Mouse (Mus musculus) cerebellum, adult 18-20 months (tissue): ENCODE data around the gene Fbxo3.
A peak's percentile ranks its signal among the peaks of the same experiment; 100 is the strongest.
"Not testable (repeated sequence)": the region's sequence is repeated elsewhere in the genome, so short reads cannot be mapped to it uniquely, and the experiment has no call there.

Experiments
- DNase-seq, 2 experiments: peaks; one replicate each; pipeline ENCODE4 v3.0.0; 2021

Fbxo3 gene

GRCm38 (mm10) chr2:104038236-104038635 lies 10.7 kb downstream of the Fbxo3 start:
- DNase-seq, result no peak

GRCm38 (mm10) chr2:104041632-104042031 lies 14.1 kb downstream of the Fbxo3 start:
- DNase-seq, result no peak

DNA sequence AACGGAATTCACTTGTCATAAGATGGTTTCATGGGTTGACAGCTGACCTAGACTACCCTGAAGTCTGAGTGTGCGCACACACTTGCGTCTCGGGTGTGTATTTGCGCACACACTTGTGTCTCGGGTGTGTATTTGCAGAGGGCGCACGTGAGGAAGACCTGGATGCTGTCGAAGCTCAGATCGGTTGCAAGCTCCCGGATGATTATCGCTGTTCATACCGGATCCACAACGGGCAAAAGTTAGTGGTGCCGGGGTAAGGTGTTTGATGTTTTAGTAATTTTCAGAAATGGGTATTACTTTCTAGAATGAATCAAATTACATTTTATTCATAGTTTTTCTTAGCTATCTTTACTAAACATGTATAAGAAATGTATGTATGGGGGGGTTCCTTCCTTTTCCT lies 15.2 kb downstream of the Fbxo3 start:
- DNase-seq, result no peak

DNA sequence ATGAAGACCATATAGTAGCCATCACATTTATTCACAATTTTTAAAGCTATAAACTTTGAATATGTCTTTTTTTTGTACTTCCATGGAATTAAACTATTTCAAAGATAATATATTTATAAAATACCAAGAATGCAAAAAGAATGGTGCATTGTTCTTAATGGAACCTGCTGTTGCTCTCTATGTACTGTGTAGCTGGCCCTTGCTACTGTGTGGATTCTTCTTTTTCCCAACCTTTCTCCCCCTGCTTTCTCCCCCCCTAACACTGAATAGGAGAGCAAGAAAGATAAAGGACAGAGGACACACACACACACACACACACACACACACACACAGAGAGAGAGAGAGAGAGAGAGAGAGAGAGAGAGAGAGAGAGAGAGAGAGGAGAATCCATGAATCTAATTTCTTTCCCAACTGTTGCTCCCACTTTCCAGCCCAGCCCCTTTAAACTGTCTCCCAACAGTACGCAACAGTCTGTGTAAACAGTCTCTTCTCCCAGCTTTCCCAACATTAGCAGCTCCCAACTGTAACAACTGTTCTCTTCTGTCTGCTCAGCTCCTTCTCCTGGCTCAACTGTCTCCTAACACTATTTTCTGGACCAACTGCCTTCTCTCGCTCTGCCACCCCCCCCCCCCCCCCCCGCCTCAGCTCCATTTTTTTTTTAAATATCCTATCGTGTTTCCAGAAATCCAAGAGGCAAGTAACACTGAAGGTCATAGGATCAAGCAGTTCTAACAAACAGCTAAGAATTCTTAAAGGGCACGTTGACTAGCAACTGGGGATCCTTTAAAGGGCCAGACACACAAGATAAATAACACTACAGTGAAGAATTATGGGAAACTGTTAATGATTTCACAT lies 16.3 kb downstream of the Fbxo3 start:
- DNase-seq, result no peak

GRCm38 (mm10) chr2:104044479-104045080 lies 17.1 kb downstream of the Fbxo3 start:
- no peak for DNase-seq

DNA sequence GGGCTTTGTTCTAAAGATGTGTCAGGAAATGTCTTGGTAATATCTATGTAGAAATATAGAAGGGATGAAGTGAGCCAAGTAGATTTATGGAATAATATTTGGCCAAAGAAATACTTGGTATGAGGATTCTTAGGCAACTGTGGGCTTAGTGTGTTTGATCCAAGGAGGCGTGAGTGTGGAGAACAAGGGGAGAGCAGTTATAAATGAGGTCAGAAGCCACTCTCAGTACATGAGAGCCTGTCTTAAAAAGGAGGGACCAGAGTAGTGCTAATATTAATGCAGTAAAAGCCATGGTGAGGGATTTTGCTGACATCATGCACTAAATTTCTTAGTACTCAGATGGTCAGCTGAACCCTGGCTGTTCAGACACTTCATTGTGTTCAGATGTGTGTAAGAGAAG lies 30.9 kb downstream of the Fbxo3 start:
- DNase-seq, result no peak

DNA sequence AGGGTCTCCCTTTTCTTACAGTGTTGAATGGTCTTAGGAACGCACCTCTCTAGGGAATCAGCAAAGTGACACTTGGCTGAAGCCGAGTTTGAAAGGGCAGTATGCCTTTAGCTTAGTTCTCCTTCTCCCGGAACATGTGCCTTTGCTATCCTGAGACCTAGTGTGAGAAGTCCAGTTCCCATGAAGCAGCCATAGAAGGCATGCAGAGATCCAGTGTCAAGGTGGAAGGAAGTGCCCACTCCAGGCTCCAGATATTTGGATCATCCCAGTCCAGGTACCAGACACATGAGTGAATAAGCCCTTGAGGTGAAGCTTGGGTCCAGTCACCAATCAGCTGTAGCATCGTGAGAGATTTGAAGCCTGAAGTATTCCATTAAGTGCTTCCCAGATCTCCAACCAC lies 31.4 kb downstream of the Fbxo3 start:
- DNase-seq, result no peak

DNA sequence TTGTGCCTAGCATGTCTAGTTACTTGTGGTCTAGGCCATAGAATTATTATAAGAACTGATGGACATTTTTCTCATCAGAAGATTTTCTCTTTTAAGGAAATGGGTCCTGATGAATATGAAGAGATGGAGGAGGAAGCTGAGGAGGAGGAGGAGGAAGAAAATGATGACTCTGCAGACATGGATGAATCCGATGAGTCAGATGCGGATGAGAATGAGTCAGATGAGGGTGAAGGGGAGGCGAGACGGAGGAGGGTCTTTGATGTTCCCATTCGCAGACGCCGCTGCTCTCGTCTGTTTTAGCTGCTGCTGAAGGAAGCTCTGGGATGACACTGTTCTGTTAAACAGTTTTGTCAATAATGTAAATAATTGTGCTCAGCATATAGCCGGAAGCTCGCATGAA lies 32.3 kb downstream of the Fbxo3 start:
- no peak for DNase-seq

DNA sequence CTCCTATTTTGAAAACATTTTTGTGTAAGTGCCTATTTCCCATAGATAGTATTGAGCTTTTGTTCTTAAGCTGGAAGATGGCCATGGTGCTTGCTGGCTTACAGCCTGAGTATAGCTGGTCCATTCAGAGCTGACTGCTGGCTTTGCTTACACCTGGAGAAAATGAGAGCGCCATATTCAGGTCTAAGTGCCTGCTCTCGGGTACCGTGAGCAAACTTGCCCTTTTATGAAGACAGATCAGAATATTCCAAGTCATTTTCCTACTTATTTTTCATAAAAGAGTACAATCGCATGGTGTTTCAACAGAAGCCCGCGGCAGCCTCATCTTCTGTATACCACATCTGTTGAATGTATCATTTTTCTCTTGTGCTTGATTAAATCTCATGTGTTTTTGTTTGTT lies 33.5 kb downstream of the Fbxo3 start:
- no peak for DNase-seq

DNA sequence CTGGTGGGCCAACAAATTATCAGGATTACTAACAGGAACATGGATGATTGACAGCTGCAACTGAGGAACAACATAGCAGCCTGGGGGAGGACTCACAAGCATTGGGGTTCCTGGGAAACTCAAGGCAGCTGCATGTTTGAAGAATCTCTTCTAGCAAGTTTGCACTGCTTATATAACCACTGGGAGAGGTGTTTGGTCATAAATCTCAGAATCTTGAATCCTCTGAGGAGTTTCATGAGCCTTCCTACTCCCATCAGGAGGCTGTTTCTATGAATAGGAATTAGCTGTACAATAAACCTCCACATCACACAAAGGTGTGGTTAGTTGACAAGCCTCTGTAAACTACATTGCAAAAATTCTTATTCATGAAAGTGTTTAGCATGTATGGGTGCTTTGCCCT lies 35.1 kb downstream of the Fbxo3 start:
- no peak for DNase-seq

DNA sequence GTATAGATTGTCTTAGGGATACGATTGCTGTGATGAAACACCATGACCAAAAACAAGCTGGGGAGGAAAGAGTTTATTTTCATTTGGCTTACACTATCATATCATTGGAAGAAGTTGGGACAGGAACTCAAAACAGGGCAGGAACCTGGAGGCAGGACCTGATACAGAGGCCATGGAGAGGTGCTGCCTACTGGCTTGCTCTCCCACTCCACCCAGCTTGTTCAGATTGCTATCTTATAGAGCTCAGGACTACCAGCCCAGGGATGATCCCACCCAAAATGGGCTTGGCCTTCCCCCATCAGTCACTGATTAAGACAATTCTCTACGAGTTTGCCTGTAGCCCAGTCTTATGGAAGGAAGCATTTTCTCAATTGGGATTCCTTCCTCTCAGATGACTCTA lies 36.6 kb downstream of the Fbxo3 start:
- DNase-seq, result no peak

- not testable (repeated sequence) for DNase-seq
Measured at GRCm38 (mm10) chr2:104065526-104065925, 38.0 kb downstream of the Fbxo3 start, which contains the start of gene Gm10912. Gene Gm10912, plus strand, starts transcription at chr2:104065826.

DNA sequence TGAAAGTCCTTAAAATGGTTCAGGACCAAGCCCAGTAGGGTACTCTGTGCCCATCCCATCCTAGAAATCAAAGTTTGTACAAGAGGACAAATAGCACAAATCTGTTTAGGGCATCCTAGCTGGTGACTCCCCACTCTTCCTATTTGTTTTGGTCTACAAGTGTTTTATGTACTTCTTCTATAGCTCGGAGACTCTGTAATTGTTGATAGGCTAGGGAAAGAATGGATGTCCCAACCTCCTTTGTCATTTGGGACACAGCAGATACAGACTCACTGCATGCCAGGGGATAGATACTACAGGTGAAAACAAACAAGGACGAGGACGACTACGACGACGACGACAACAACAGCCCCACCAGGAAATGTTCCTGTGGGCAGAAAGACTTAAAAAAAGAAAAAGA lies 40.9 kb downstream of the Fbxo3 start, which contains the start of gene Gm10799:
Gene Gm10799 (minus strand): TSS at position 101 of the 400 bp plus-strand sequence.
- not testable (repeated sequence) for DNase-seq

GRCm38 (mm10) chr2:104069704-104070185 lies 42.2 kb downstream of the Fbxo3 start, which contains the start of gene Cd59b:
Gene Cd59b, plus strand, starts transcription at chr2:104069849.
- DNase-seq, result peak; percentile 47 to 58

DNA sequence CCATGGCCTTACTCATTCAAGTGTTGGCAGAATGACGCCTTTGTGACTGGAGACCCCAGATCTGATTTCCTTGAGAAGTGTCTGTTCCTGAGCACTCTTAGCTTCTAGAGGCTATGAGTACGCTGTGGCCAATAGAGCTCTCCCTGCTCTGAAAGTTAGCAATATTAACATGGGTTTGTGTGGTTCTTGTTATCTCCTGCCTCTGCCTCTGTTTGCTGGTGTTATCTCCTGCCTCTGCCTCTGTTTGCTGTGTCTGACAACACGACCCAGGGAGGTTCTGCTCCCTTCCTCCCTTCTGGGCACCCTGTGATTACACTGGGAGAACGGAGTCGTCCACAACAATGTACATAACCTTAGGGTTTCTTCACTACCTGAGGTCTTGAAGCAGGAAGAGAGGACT lies 50.8 kb downstream of the Fbxo3 start:
- not testable (repeated sequence) for DNase-seq

- DNase-seq, result not testable (repeated sequence)
Measured at GRCm38 (mm10) chr2:104081436-104082050, 54.0 kb downstream of the Fbxo3 start.

DNA sequence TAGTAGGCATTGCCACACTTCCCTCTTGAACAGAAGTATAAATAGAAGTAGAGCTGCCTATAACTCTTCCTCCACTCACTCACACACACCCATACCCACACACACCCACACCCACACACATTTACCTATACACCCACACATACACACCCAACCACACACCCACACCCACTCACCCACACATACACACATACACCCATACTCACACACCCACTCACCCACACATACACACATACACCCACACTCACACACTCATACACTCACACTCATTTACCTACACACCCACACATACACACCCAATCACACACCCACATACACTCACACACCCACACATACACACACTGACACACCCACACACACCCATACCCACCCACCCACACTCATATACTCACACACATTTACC lies 55.0 kb downstream of the Fbxo3 start:
- no peak for DNase-seq

- not testable (repeated sequence) for DNase-seq
Measured at GRCm38 (mm10) chr2:104084027-104084426, 56.5 kb downstream of the Fbxo3 start.

- DNase-seq, result not testable (repeated sequence)
Measured at GRCm38 (mm10) chr2:104087562-104087961, 60.0 kb downstream of the Fbxo3 start.

DNA sequence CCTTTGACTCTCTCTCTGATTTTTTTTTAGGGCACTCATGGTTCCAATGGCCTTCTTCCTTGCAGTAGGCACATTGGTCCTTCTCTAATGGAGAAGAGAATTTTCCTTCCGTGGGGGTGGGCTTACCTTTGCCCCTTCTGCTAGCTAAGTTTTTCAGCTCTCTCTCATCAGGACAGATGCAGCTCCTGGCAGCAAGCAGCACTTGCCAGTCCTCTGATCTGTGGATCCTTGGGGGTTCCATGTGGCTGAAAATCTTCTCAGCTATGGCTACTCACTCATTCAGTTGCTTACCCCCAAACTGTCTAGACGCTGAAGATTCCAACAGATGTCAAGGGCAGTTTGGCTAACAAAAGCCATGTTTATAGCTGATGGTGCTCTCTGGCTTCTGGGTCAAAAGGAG lies 65.8 kb downstream of the Fbxo3 start:
- DNase-seq, result no peak

GRCm38 (mm10) chr2:104095741-104096213 lies 68.3 kb downstream of the Fbxo3 start, which contains the start of gene Cd59a:
Gene Cd59a, plus strand, starts transcription at chr2:104095801.
- DNase-seq, result peak; percentile 76 to 81

DNA sequence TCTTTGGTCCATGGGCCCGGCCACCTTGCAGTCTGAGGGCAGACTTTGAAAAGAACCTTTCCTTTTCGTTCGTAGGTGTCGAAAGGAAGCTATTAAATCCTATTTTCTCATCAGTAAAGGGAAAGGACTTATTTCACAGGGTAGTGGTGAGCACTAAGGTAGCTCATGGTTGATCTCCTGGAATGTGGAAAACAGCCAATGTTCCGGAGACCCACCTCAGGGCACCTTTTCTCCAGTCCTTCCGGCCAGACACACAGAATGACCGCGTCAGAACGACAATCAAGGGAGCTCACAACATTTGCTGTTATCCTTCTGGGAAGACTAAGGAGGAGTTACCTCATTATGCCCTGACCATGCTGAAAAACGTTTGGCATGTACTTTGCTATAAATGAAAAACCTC lies 68.7 kb downstream of the Fbxo3 start:
- DNase-seq, result no peak

GRCm38 (mm10) chr2:104096796-104097195 lies 69.3 kb downstream of the Fbxo3 start:
- not testable (repeated sequence) for DNase-seq
